Mouse (Mus musculus) intestine, embryonic 15.5 days (tissue): ENCODE data around the gene Ly6g6e. TPM values are rescaled to one million over a fixed set of nuclear protein-coding genes. Genes with fewer than 3 reads are reported as not detected.
"Not testable (repeated sequence)": the region's sequence is repeated elsewhere in the genome, so short reads cannot be mapped to it uniquely, and the experiment has no call there.

Source experiments
- ATAC-seq: fragments of 200-750 bp; cut with Nextera tagmentation; 2 replicates; pipeline ENCODE4 v1.8.0; 2017; ENCODE audit warnings: moderate TSS enrichment, moderate library complexity
- H3K27ac ChIP-seq: fragments of 300-500 bp; sonication (generic); 2 replicates; pipeline ENCODE4 v1.5.1; 2015; ENCODE audit warnings: mild to moderate bottlenecking, inconsistent platforms
- H3K27me3 ChIP-seq: fragments of 300-500 bp; sonication (generic); replicated peaks from 2 replicates; pipeline ENCODE4 v1.6.1; 2015; ENCODE audit warnings: inconsistent platforms
- H3K36me3 ChIP-seq: fragments of 300-500 bp; sonication (generic); 2 replicates; pipeline ENCODE4 v1.6.1; 2015; ENCODE audit warnings: inconsistent platforms
- H3K4me1 ChIP-seq: fragments of 300-500 bp; sonication (generic); replicated peaks from 2 replicates; pipeline ENCODE4 v1.6.1; 2015; ENCODE audit warnings: inconsistent platforms
- H3K4me2 ChIP-seq: fragments of 300-500 bp; sonication (generic); replicated peaks from 2 replicates; pipeline ENCODE4 v1.6.1; 2015; ENCODE audit warnings: mild to moderate bottlenecking, inconsistent platforms
- H3K4me3 ChIP-seq: fragments of 300-500 bp; sonication (generic); replicated peaks from 2 replicates; pipeline ENCODE4 v1.5.1; 2015; ENCODE audit warnings: inconsistent platforms
- H3K9ac ChIP-seq: fragments of 300-500 bp; sonication (generic); 2 replicates; pipeline ENCODE4 v1.6.1; 2015; ENCODE audit warnings: inconsistent platforms
- H3K9me3 ChIP-seq: fragments of 300-500 bp; sonication (generic); 2 replicates; pipeline ENCODE4 v1.6.1; 2016; ENCODE audit warnings: inconsistent platforms
- WGBS: fragments of 180-500 bp; shearing (Covaris S2); methylation state at CpG from one replicate; pipeline ENCODE4 v1.1.7; 2015; 5-methylcytosine and 5-hydroxymethylcytosine counted together
- polyA plus RNA-seq: library from polyadenylated mRNA; unstranded; fragments of >200 nt; fragmentation: Nextera tagmentation; extraction: Ambion mirVana; gene quantifications from 2 replicates; pipeline ENCODE4 v1.2.1, GENCODE M21; 2015

The Ly6g6e gene
- polyA plus RNA-seq, 1 experiment from 2014 or later: 1.9 TPM

DNA sequence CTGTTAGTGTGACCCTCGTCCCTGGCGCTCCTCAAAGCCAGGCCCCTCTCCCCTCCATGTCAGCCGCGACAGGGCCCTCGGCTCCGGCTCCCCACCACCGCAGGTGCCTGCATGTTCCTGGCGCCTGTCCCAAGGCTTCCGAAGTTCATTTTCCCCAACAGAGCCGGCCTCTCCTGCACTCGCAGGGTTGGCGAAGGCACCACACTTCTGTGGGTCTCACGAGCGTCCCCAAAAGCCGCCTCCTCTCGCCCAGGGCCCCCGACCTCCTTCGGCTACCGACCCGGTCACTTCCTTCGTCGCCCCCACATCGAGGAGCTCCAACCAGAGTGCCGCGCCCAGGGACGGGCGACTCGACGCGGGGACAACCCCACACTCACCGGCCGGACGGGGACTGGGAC is 44.0 kb downstream of the Ly6g6e start:
- H3K27me3 ChIP-seq: no peaks in the 10 kb centered on the region
- H3K4me1 ChIP-seq: peaks cover 21% of the 10 kb centered on the region
- no peak; the same call in 1 of the 2 replicates for ATAC-seq
- 0% methylated on average over 33 of the region's 33 CpGs for WGBS
- peak overlapping the region; percentile 84 for H3K9ac ChIP-seq
- H3K4me2 ChIP-seq: peak overlapping the region; percentile 94
- peak overlapping the region; percentile 64 for H3K27ac ChIP-seq
- peaks cover 24% of the 10 kb centered on the region for H3K36me3 ChIP-seq
- H3K9me3 ChIP-seq: no peaks in the 10 kb centered on the region
- peak overlapping the region; percentile 68 for H3K4me3 ChIP-seq

GRCm38 (mm10) chr17:35121143-35121799 is 44.6 kb downstream of the Ly6g6e start, which contains the start of gene Gpank1:
Gene Gpank1 (plus strand): TSS chr17:35121455.
- ATAC-seq: peak; percentile 95
- no peaks in the 10 kb centered on the region for H3K9me3 ChIP-seq
- H3K36me3 ChIP-seq: peaks cover 20% of the 10 kb centered on the region
- H3K4me2 ChIP-seq: peak within 1 kb of the TSS; percentile 94
- peak within 1 kb of the TSS; percentile 68 for H3K4me3 ChIP-seq
- peak within 1 kb of the TSS; percentile 84 for H3K9ac ChIP-seq
- H3K27ac ChIP-seq: peak within 1 kb of the TSS; percentile 89
- under 1% methylated on average over 50 of the region's 50 CpGs for WGBS
- H3K27me3 ChIP-seq: no peaks in the 10 kb centered on the region
- peaks cover 21% of the 10 kb centered on the region for H3K4me1 ChIP-seq

DNA sequence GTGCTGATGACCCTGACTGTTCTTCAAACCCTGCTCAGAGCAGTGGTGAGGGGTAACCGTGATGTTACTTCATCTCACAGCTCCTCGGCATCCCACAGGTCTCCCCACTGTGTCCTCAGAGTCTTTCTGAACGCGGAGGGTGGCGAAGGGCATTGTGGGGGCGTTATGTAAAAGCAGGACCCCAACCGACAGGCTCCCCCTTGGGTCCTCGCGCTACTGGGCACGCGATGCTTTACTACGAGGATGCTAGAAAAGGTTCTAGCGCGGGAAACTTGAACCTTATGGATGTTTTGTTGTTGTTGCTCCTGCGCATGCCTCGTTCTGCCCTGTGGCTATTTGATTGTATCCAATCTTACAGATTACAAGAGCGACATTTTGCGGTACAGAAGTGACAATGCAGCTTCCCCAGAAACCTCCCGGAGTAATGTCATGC is 45.2 kb downstream of the Ly6g6e start, which contains the start of gene Csnk2b:
Gene Csnk2b (minus strand): TSS at position 183 of the 433 bp plus-strand sequence.
- H3K36me3 ChIP-seq: peaks cover 18% of the 10 kb centered on the region
- no peak for ATAC-seq
- WGBS: under 1% methylated on average over 19 of the region's 19 CpGs

DNA sequence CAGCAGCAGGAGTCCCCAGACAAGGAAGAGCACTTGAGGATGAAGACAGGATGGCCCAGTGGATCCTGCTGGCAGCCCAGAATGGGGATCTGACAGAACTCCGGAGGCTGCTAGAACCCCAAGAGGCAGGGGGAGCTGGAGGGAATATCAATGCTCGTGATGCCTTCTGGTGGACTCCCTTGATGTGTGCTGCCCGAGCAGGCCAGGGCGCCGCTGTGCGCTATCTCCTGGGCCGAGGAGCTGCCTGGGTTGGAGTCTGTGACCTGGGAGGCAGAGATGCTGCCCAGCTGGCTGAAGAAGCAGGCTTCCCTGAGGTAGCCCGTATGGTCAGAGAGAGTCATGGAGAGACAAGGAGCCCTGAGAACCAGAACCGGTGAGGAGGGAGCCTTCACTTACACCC is 46.6 kb downstream of the Ly6g6e start:
- WGBS: 95% methylated on average over 9 of the region's 9 CpGs
- not testable (repeated sequence) for ATAC-seq, H3K9me3 ChIP-seq, H3K4me3 ChIP-seq, H3K9ac ChIP-seq, H3K27ac ChIP-seq, H3K27me3 ChIP-seq, H3K4me2 ChIP-seq
- H3K4me1 ChIP-seq: peaks cover 35% of the 10 kb centered on the region
- H3K36me3 ChIP-seq: peaks cover 12% of the 10 kb centered on the region

More for the DNA sequence above, 45.2 kb downstream of the Ly6g6e start, which contains the start of gene Csnk2b:
- H3K27ac ChIP-seq: peak within 1 kb of the TSS; percentile 89
- peak within 1 kb of the TSS; percentile 94 for H3K4me2 ChIP-seq
- peak within 1 kb of the TSS; percentile 68 for H3K4me3 ChIP-seq
- H3K27me3 ChIP-seq: no peaks in the 10 kb centered on the region
- H3K4me1 ChIP-seq: peaks cover 25% of the 10 kb centered on the region
- peak within 1 kb of the TSS; percentile 84 for H3K9ac ChIP-seq
- no peaks in the 10 kb centered on the region for H3K9me3 ChIP-seq

DNA sequence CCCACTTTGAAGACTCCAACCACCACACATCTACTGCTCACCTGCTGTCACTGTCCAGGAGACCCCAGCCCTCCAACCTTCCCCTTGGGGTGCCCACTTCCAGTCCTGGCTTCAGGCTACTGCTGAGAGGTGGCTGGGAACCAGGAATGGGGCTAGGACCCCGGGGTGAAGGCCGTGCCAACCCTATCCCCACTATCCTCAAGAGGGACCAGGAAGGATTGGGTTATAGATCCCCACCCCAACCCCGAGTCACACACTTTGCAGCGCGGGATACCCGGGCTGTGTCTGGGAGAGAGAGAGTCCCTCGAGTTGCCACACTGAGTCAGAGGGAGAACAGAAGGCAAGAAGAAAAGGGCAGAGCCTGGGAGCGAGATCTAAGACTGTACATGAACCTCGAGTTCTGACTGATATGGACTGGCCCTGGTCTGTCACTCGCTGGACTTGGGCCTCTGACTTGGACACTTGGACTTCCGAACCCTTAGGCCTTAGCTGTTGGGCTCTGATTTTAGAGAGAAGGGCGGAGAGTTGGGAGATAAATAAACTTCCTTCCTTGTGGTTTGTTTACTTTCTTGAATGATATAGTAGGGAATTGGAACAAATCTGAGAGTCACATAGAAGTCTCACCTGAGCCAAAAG is 47.7 kb downstream of the Ly6g6e start:
- H3K36me3 ChIP-seq, H3K9ac ChIP-seq, ATAC-seq, H3K4me3 ChIP-seq, H3K4me2 ChIP-seq, H3K9me3 ChIP-seq, H3K27me3 ChIP-seq: not testable (repeated sequence)
- H3K27ac ChIP-seq: 0 out of 2 replicates have a peak overlapping the region, but pooled peaks have one; percentile 78
- WGBS: 83% methylated on average over 12 of the region's 12 CpGs
- peaks cover 35% of the 10 kb centered on the region for H3K4me1 ChIP-seq

GRCm38 (mm10) chr17:35125081-35125480 is 48.4 kb downstream of the Ly6g6e start:
- no peak for ATAC-seq
- 0 out of 2 replicates have a peak overlapping the region, but pooled peaks have one; percentile 57 for H3K9ac ChIP-seq
- H3K4me3 ChIP-seq: no peak overlapping the region
- H3K27ac ChIP-seq: peak overlapping the region; percentile 78
- peaks cover 30% of the 10 kb centered on the region for H3K4me1 ChIP-seq
- 0 out of 2 replicates have a peak, but pooled peaks cover 3% of the 10 kb centered on the region for H3K36me3 ChIP-seq
- H3K27me3 ChIP-seq: no peaks in the 10 kb centered on the region
- peak overlapping the region; percentile 79 for H3K4me2 ChIP-seq
- WGBS: 85% methylated on average over 1 of the region's 1 CpGs
- H3K9me3 ChIP-seq: no peaks in the 10 kb centered on the region

DNA sequence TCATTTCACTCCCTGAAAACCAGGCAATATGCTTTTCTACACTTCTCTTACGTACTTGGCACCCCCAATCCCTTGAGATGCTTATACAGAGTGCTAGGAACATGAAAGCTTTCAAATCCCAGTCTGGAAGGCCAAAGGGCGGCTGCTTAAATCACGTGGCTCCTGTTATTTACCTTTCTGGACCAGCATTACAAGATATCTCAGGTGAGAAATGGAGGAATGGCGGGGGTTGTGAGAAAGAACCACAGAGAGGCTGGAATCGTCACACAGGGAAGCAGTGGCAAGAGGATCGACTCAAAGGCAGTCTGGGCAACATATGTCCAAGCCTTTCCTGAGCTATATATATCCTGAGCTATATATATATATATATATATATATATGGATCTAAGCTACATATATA is 48.9 kb downstream of the Ly6g6e start:
- peak overlapping the region; percentile 57 for H3K9ac ChIP-seq
- H3K9me3 ChIP-seq: no peaks in the 10 kb centered on the region
- peak overlapping the region; percentile 79 for H3K4me2 ChIP-seq
- no peak for ATAC-seq
- peaks cover 27% of the 10 kb centered on the region for H3K4me1 ChIP-seq
- H3K27ac ChIP-seq: peak overlapping the region; percentile 78
- H3K27me3 ChIP-seq: no peaks in the 10 kb centered on the region
- 0 out of 2 replicates have a peak, but pooled peaks cover 3% of the 10 kb centered on the region for H3K36me3 ChIP-seq
- 23% methylated on average over 6 of the region's 6 CpGs for WGBS
- H3K4me3 ChIP-seq: peak overlapping the region; percentile 56

GRCm38 (mm10) chr17:35126206-35126611 is 49.5 kb downstream of the Ly6g6e start, which contains the start of gene D17H6S53E:
Gene D17H6S53E (plus strand): TSS chr17:35126373.
- under 1% methylated on average over 36 of the region's 36 CpGs for WGBS
- peak within 1 kb of the TSS; percentile 57 for H3K9ac ChIP-seq
- peaks cover 27% of the 10 kb centered on the region for H3K4me1 ChIP-seq
- peak; percentile 73 for ATAC-seq
- peak within 1 kb of the TSS; percentile 78 for H3K27ac ChIP-seq
- no peaks in the 10 kb centered on the region for H3K27me3 ChIP-seq
- no peaks in the 10 kb centered on the region for H3K9me3 ChIP-seq
- 0 out of 2 replicates have a peak, but pooled peaks cover 3% of the 10 kb centered on the region for H3K36me3 ChIP-seq
- peak within 1 kb of the TSS; percentile 79 for H3K4me2 ChIP-seq
- peak within 1 kb of the TSS; percentile 56 for H3K4me3 ChIP-seq

GRCm38 (mm10) chr17:35127017-35127416 is 50.3 kb downstream of the Ly6g6e start:
- Histone ChIP-seq H3K9ac (peak overlapping the region; percentile 57), H3K9me3 (no peaks in the 10 kb centered on the region), H3K4me2 (peak overlapping the region; percentile 79), H3K27me3 (no peaks in the 10 kb centered on the region), H3K36me3 (0 out of 2 replicates have a peak, but pooled peaks cover 3% of the 10 kb centered on the region), H3K4me3 (peak overlapping the region; percentile 56), H3K27ac (0 out of 2 replicates have a peak overlapping the region, but pooled peaks have one; percentile 78), H3K4me1 (peaks cover 27% of the 10 kb centered on the region)
- no peak for ATAC-seq
- 59% methylated on average over 13 of the region's 13 CpGs for WGBS

Other genes with a start within 250 kb of the Ly6g6e start
- 25.1 and 30.3 TPM in 2 replicates for gene Stk19, start 240.0 kb upstream of the Ly6g6e start, polyA plus RNA-seq
- 51.8 and 58.6 TPM in 2 replicates for gene Dxo, start 239.9 kb upstream of the Ly6g6e start, polyA plus RNA-seq
- gene Skiv2l, start 226.7 kb upstream of the Ly6g6e start, polyA plus RNA-seq: 39.9 and 42.5 TPM in 2 replicates
- gene Nelfe, start 226.5 kb upstream of the Ly6g6e start, polyA plus RNA-seq: 98.4 and 106 TPM in 2 replicates
- 52.1 and 63.5 TPM in 2 replicates for gene Cfb, start 214.4 kb upstream of the Ly6g6e start, polyA plus RNA-seq
- gene Zbtb12, start 197.4 kb upstream of the Ly6g6e start, polyA plus RNA-seq: 2.5 and 2.8 TPM in 2 replicates
- not detected in 2 replicates for gene Gm20547, start 194.9 kb upstream of the Ly6g6e start, polyA plus RNA-seq
- gene C2, start 178.6 kb upstream of the Ly6g6e start, polyA plus RNA-seq: 14.9 and 16.0 TPM in 2 replicates
- gene Ehmt2, start 178.4 kb upstream of the Ly6g6e start, polyA plus RNA-seq: 61.2 and 67.6 TPM in 2 replicates
- 56.2 and 60.4 TPM in 2 replicates for gene Slc44a4, start 162.4 kb upstream of the Ly6g6e start, polyA plus RNA-seq
- 118 and 134 TPM in 2 replicates for gene Neu1, start 145.6 kb upstream of the Ly6g6e start, polyA plus RNA-seq
- gene Hspa1b, start 117.7 kb upstream of the Ly6g6e start, polyA plus RNA-seq: 0.43 TPM in 2 replicates
- not detected in 2 replicates for gene Gm20481, start 107.0 kb upstream of the Ly6g6e start, polyA plus RNA-seq
- gene Hspa1a, start 104.7 kb upstream of the Ly6g6e start, polyA plus RNA-seq: 6.2 and 6.3 TPM in 2 replicates
- 0.16 and 0.78 TPM in 2 replicates for gene Hspa1l, start 104.2 kb upstream of the Ly6g6e start, polyA plus RNA-seq
- 187 and 190 TPM in 2 replicates for gene Lsm2, start 95.0 kb upstream of the Ly6g6e start, polyA plus RNA-seq
- gene Vars, start 75.9 kb upstream of the Ly6g6e start, polyA plus RNA-seq: 117 and 141 TPM in 2 replicates
- gene Vwa7, start 60.3 kb upstream of the Ly6g6e start, polyA plus RNA-seq: 0.21 and 0.35 TPM in 2 replicates
- gene Sapcd1, start 48.9 kb upstream of the Ly6g6e start, polyA plus RNA-seq: 11.4 and 13.5 TPM in 2 replicates
- 3.0 and 3.1 TPM in 2 replicates for gene Msh5, start 30.2 kb upstream of the Ly6g6e start, polyA plus RNA-seq
- 385 and 387 TPM in 2 replicates for gene Clic1, start 26.9 kb upstream of the Ly6g6e start, polyA plus RNA-seq
- 185 and 190 TPM in 2 replicates for gene Ddah2, start 17.9 kb upstream of the Ly6g6e start, polyA plus RNA-seq
- gene Ly6g6c, start 11.5 kb upstream of the Ly6g6e start, polyA plus RNA-seq: not detected in 2 replicates
- gene Mpig6b, start 10.7 kb upstream of the Ly6g6e start, polyA plus RNA-seq: 0.23 and 0.35 TPM in 2 replicates
- 5.8 and 5.9 TPM in 2 replicates for gene Ly6g6d, start 1.2 kb downstream of the Ly6g6e start, polyA plus RNA-seq
- gene Ly6g6f, start 8.7 kb downstream of the Ly6g6e start, polyA plus RNA-seq: 0.24 and 0.33 TPM in 2 replicates
- gene Abhd16a, start 12.4 kb downstream of the Ly6g6e start, polyA plus RNA-seq: 92.1 and 96.4 TPM in 2 replicates
- not detected in 2 replicates for gene Ly6g5c, start 31.4 kb downstream of the Ly6g6e start, polyA plus RNA-seq
- gene Ly6g5b, start 38.5 kb downstream of the Ly6g6e start, polyA plus RNA-seq: 0.83 and 0.85 TPM in 2 replicates
- 17.7 and 19.1 TPM in 2 replicates for gene Gpank1, start 44.6 kb downstream of the Ly6g6e start, polyA plus RNA-seq
- 248 and 271 TPM in 2 replicates for gene Csnk2b, start 45.2 kb downstream of the Ly6g6e start, polyA plus RNA-seq
- gene D17H6S53E, start 49.5 kb downstream of the Ly6g6e start, polyA plus RNA-seq: 13.6 and 13.7 TPM in 2 replicates
- 10.4 and 13.7 TPM in 2 replicates for gene Apom, start 55.1 kb downstream of the Ly6g6e start, polyA plus RNA-seq
- 45.2 and 46.4 TPM in 2 replicates for gene Bag6, start 58.3 kb downstream of the Ly6g6e start, polyA plus RNA-seq
- gene Prrc2a, start 88.0 kb downstream of the Ly6g6e start, polyA plus RNA-seq: 125 and 131 TPM in 2 replicates
- gene Aif1, start 99.2 kb downstream of the Ly6g6e start, polyA plus RNA-seq: 20.6 and 21.7 TPM in 2 replicates
- 18.9 and 19.4 TPM in 2 replicates for gene Lst1, start 111.5 kb downstream of the Ly6g6e start, polyA plus RNA-seq
- 5.0 and 5.2 TPM in 2 replicates for gene Ltb, start 117.5 kb downstream of the Ly6g6e start, polyA plus RNA-seq
- gene Tnf, start 125.1 kb downstream of the Ly6g6e start, polyA plus RNA-seq: 0.19 TPM in 1 of 2 replicates, not detected in the other
- gene Lta, start 128.4 kb downstream of the Ly6g6e start, polyA plus RNA-seq: 1.1 TPM in 2 replicates
- gene Gm16181, start 143.9 kb downstream of the Ly6g6e start, polyA plus RNA-seq: 0.59 and 0.81 TPM in 2 replicates
- 4.1 and 4.3 TPM in 2 replicates for gene Atp6v1g2, start 156.8 kb downstream of the Ly6g6e start, polyA plus RNA-seq
- gene Nfkbil1, start 158.9 kb downstream of the Ly6g6e start, polyA plus RNA-seq: 9.9 and 11.0 TPM in 2 replicates
- gene Ddx39b, start 164.8 kb downstream of the Ly6g6e start, polyA plus RNA-seq: 382 and 388 TPM in 2 replicates
- 148 and 190 TPM in 2 replicates for gene H2-D1, start 185.8 kb downstream of the Ly6g6e start, polyA plus RNA-seq
- gene H2-Q1, start 243.5 kb downstream of the Ly6g6e start, polyA plus RNA-seq: 4.9 and 6.2 TPM in 2 replicates